Mouse (Mus musculus): ENCODE results near the gene 6330403K07Rik. TPM values are rescaled to one million over a fixed set of nuclear protein-coding genes. Genes with fewer than 3 reads are reported as not detected.

The 6330403K07Rik gene
- 5.8 and 17.6 TPM in 2 replicates for polyA plus RNA-seq (2011; ENCODE audit: insufficient read length, low read depth, missing spikeins)

DNA sequence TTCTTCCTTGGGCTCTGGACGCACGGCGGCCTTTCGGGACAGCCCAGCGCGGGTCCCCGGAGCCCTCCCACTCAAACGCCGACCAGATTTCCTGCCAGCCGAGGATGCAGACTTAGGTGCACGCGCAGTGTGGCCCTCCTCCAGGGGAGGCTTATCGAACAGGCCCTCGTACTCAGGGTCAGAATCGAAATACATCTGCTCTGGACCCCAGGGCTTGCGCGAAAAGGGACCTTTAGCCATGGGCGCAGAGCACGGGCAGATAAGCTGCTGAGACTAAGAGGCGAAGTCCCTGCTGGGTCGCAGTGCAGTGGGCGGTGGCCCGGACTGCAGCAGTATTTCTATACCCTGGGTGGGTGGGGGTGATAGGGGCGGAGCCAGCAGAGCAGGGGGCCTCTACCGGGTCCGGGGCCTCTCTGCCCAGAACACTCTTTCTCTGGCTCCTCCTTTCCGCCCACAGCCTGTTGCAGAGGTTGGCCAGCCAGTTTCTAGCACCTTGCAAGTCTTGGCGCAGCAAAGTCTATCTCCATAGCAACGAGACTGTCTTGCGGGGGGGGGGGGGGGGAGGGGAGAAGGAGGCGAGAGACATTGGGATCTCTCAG, at the start of gene 6330403K07Rik:
Gene 6330403K07Rik, minus strand, starts transcription at position 351 of the 599 bp plus-strand sequence.
- H3K4me3 ChIP-seq (ENCODE audit: insufficient read depth, low read length), result peak within 1 kb of the TSS; percentile 21
- no peaks in the 10 kb centered on the region for H3K4me1 ChIP-seq (ENCODE audit: control insufficient read depth, insufficient read depth, low read length)
- no peak within 1 kb of the TSS for H3K27ac ChIP-seq (ENCODE audit: insufficient read depth, low read length)
- TF ChIP-seq POLR2A (IDR thresholded peaks at IDR 0.05; ENCODE audit: low read depth, low read length), result peak; percentile 63
- no peak for TF ChIP-seq CTCF (IDR thresholded peaks at IDR 0.05; ENCODE audit: borderline replicate concordance, insufficient read depth, low read length)

GRCm38 (mm10) chr11:71076342-71076741, 43.0 kb upstream of the 6330403K07Rik start:
- TF ChIP-seq POLR2A (IDR thresholded peaks at IDR 0.05; ENCODE audit: low read depth, low read length) (no peak), CTCF (IDR thresholded peaks at IDR 0.05; ENCODE audit: borderline replicate concordance, insufficient read depth, low read length) (no peak)
- H3K27ac ChIP-seq (ENCODE audit: insufficient read depth, low read length), result no peak overlapping the region
- H3K4me3 ChIP-seq (ENCODE audit: insufficient read depth, low read length), result no peak overlapping the region
- no peaks in the 10 kb centered on the region for H3K4me1 ChIP-seq (ENCODE audit: control insufficient read depth, insufficient read depth, low read length)

DNA sequence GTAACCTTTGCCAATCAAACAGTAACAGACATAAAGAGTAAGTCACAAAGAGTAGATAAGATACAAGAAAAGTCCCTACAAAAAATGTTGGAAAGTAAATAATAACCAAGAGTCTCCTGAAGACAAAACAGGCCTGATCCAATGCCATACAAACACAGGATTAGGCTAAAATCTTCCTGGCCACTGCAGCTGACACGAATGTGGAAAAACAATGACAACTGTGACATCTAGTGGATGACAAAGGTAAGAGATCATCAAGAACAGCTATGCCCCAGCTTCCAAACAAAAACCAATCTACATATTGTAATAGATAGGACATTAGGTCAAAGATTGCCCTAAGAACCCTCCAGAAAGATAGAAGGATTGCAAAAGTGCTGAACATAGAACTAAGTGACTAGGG, 19.2 kb upstream of the 6330403K07Rik start:
- TF ChIP-seq POLR2A (IDR thresholded peaks at IDR 0.05; ENCODE audit: low read depth, low read length) (no peak), CTCF (IDR thresholded peaks at IDR 0.05; ENCODE audit: borderline replicate concordance, insufficient read depth, low read length) (no peak)
- H3K27ac ChIP-seq (ENCODE audit: insufficient read depth, low read length), result no peak overlapping the region
- H3K4me1 ChIP-seq (ENCODE audit: control insufficient read depth, insufficient read depth, low read length), result no peaks in the 10 kb centered on the region
- H3K4me3 ChIP-seq (ENCODE audit: insufficient read depth, low read length), result no peak overlapping the region

DNA sequence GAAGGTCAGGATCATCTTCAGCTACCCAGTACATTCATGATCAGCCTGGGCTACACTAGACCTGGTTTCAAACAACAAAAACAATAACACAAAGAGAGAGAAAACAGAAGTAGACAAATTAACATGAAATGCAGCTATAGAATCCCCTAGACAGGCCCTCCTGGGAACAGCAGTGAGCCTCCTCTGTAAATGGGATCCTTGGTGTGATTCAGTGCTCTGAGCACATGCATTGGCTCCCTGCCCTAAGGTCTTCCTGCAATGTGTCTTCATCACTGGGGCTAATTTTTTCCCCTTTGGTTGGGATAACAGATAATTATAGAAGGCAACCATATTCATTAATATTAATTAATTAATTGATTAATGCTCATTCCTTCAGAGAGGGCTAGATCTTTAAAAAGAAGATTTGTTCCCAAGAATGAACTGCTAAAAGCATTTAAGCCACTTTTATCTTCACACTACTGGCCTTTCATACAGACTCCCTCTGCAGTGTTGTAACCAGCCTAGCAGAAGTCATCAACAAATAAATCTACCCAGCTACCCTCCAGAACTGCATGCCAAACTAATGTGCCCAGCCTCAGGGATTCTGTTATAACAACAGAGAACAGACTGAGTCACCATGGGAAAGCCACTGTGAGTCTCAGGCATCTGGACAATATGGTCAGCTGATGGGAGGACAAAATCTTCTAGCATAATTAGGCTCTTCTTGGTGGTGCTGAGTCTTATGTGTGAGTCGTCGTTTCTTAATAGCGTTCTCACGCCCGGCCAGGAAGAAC, 6.4 kb upstream of the 6330403K07Rik start:
- Histone ChIP-seq H3K27ac (ENCODE audit: insufficient read depth, low read length) (no peak overlapping the region), H3K4me1 (ENCODE audit: control insufficient read depth, insufficient read depth, low read length) (no peaks in the 10 kb centered on the region), H3K4me3 (ENCODE audit: insufficient read depth, low read length) (no peak overlapping the region)
- no peak for TF ChIP-seq CTCF (IDR thresholded peaks at IDR 0.05; ENCODE audit: borderline replicate concordance, insufficient read depth, low read length)
- no peak for TF ChIP-seq POLR2A (IDR thresholded peaks at IDR 0.05; ENCODE audit: low read depth, low read length)

DNA sequence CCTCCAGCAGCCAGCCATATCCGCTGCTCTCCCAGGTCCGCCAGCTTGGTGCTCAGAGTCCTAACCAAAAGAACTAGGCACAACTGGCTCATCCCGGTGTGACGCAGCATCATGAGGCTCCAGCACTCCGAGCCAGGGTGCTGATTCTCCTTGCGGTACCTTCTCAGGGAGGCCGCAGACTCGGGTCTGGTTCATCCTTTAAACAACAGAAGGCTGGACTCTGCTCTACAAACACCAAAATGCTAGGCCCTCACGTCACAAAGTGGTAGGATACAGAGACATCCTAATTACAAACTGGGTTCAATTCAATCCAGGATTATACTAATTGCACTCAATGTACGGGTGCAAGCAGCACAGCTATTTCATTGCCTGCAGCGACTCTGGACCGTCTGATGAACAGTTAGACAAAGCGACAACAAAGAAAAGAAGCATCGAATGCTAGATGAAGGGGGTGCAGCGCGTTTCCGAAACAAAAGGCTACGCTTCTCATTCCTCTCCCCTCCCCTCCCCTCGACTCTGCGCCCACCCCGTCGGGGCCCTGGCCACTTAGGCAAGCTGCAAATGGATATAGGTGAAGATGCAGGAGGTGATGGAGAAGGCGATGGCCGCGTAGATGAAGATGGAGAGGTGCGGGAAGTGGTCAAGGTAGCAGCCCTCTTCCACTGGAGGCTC, 686 bp downstream of the 6330403K07Rik start:
- TF ChIP-seq CTCF (IDR thresholded peaks at IDR 0.05; ENCODE audit: borderline replicate concordance, insufficient read depth, low read length) (no peak), POLR2A (IDR thresholded peaks at IDR 0.05; ENCODE audit: low read depth, low read length) (no peak)
- no peak overlapping the region for H3K27ac ChIP-seq (ENCODE audit: insufficient read depth, low read length)
- no peaks in the 10 kb centered on the region for H3K4me1 ChIP-seq (ENCODE audit: control insufficient read depth, insufficient read depth, low read length)
- peak overlapping the region; percentile 21 for H3K4me3 ChIP-seq (ENCODE audit: insufficient read depth, low read length)

DNA sequence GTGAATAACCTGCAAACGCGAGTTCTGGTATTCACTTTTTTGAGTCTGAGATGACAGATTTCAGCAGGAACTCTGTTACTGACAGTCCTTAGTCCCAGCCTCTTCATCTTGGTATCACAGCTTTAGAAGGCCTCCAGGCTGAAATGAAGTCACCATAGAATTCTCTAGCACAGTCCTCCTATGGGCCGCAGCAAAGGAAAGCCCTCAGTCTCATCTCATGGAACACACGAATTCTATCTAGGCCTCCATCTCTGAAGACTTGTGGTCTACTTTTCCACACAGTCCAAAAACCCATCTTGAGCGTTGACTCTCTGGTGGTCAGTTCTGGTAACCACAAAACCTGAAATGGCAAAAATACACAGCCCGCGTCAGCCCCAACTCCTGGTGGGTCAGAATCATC, 1.2 kb downstream of the 6330403K07Rik start:
- H3K4me3 ChIP-seq (ENCODE audit: insufficient read depth, low read length), result no peak overlapping the region
- H3K4me1 ChIP-seq (ENCODE audit: control insufficient read depth, insufficient read depth, low read length), result no peaks in the 10 kb centered on the region
- no peak for TF ChIP-seq POLR2A (IDR thresholded peaks at IDR 0.05; ENCODE audit: low read depth, low read length)
- no peak for TF ChIP-seq CTCF (IDR thresholded peaks at IDR 0.05; ENCODE audit: borderline replicate concordance, insufficient read depth, low read length)
- H3K27ac ChIP-seq (ENCODE audit: insufficient read depth, low read length), result no peak overlapping the region

DNA sequence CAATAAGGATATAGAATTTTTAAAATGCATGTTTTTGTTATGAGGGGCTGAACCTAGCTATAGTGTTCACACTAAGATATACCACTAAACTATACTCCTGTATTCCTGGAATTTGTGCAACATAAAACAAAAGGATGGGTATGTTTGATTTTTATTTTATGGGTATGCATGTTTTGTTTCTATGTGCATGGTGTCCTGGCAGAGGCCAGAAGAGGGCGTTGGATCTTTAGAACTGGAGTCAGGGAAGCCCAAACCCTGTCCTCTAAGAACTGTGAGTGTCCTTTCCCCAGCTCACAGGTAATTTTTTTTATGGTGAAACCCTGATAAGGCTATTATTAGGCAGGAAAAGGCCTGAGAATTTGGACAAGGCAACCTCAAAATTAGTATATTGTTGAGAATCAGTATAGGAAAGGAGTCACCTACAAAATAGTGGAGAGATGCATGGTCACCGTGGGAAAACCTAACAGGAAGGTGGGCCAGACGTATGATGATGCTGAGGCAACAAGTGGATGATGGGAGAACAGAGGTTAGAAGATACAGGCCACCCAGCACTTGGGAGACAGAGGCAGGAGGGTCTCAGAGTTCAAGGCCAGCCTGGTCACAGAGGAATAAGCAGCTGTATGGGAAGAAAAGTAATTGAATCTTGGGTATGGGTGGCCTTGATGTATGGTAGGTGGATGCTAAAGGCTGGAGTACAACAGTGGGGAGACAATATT, 3.8 kb downstream of the 6330403K07Rik start:
- no peak overlapping the region for H3K27ac ChIP-seq (ENCODE audit: insufficient read depth, low read length)
- no peak for TF ChIP-seq CTCF (IDR thresholded peaks at IDR 0.05; ENCODE audit: borderline replicate concordance, insufficient read depth, low read length)
- no peak for TF ChIP-seq POLR2A (IDR thresholded peaks at IDR 0.05; ENCODE audit: low read depth, low read length)
- H3K4me3 ChIP-seq (ENCODE audit: insufficient read depth, low read length), result no peak overlapping the region
- H3K4me1 ChIP-seq (ENCODE audit: control insufficient read depth, insufficient read depth, low read length), result no peaks in the 10 kb centered on the region

- Histone ChIP-seq H3K4me1 (ENCODE audit: control insufficient read depth, insufficient read depth, low read length) (no peaks in the 10 kb centered on the region), H3K27ac (ENCODE audit: insufficient read depth, low read length) (no peak overlapping the region), H3K4me3 (ENCODE audit: insufficient read depth, low read length) (no peak overlapping the region)
- TF ChIP-seq CTCF (IDR thresholded peaks at IDR 0.05; ENCODE audit: borderline replicate concordance, insufficient read depth, low read length) (no peak), POLR2A (IDR thresholded peaks at IDR 0.05; ENCODE audit: low read depth, low read length) (no peak)
These were observed 5.0 kb downstream of the 6330403K07Rik start for GRCm38 (mm10) chr11:71028280-71028679.
